Comparison of ENCODE assay signal across 12 mouse cellular contexts in the genomic region with DNA sequence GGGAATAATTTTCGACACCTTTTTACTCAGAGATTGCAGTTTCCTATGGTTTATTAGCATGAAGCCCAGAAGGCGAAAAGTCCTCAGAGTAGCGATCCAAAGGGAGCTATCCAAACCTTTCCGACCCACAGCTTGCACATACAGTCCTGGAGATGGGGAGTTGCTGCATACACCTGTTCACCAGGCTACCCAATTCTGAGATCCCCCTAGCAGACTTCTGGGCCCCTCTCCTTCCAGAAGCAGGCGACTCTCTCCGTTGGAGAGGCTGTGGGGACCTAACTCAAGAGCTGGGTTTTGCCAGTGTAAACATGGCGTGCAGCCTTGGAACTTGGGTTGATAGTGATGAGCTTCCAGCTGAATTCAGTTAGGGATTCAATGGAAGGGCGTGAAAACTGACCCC. TPM values are rescaled to one million over a fixed set of nuclear protein-coding genes. Genes with fewer than 3 reads are reported as not detected.
DNase-seq lines count a peak whose midpoint lies in the region; ATAC-seq lines count a peak whose summit lies in the region.
"Had no signal": no experiment of that assay in that cellular context is flagged by ENCODE, and none has a peak within 500 bp of the region (broad histone marks: within the 10 kb centered on the region; RNA-seq: fewer than 3 reads in every experiment).

No protein-coding gene starts in this region.

- peaks cover 15% of the 10 kb centered on the region for H3K4me1 ChIP-seq in forebrain, embryonic 15.5 days
- 0 out of 2 replicates have a peak, but pooled peaks cover 3% of the 10 kb centered on the region for H3K4me1 ChIP-seq in forebrain, embryonic 11.5 days (replicated peaks; ENCODE audit: control insufficient read depth, insufficient read depth, low read length)
- H3K4me1 ChIP-seq in midbrain, embryonic 13.5 days (replicated peaks), result peaks cover 17% of the 10 kb centered on the region
- no peaks in the 10 kb centered on the region for H3K4me1 ChIP-seq in midbrain, embryonic 11.5 days (ENCODE audit: control insufficient read depth, insufficient read depth, low read length)
- no peaks in the 10 kb centered on the region; the same call in 1 of the 2 replicates for H3K4me1 ChIP-seq in hindbrain, embryonic 14.5 days (replicated peaks; ENCODE audit: control insufficient read depth, insufficient read depth, low read length)
- H3K4me1 ChIP-seq in neural tube, embryonic 15.5 days, result peaks cover 27% of the 10 kb centered on the region
- H3K4me1 ChIP-seq: embryonic facial prominence, embryonic 12.5 days had no signal

- no peak overlapping the region for H3K9ac ChIP-seq in forebrain, embryonic 15.5 days (replicated peaks)
- H3K9ac ChIP-seq in forebrain, embryonic 11.5 days (ENCODE audit: low read length), result no peak overlapping the region
- H3K9ac ChIP-seq in midbrain, embryonic 13.5 days (replicated peaks), result no peak overlapping the region
- no peak overlapping the region for H3K9ac ChIP-seq in midbrain, embryonic 11.5 days (ENCODE audit: low read length)
- H3K9ac ChIP-seq in hindbrain, embryonic 14.5 days, result peak overlapping the region; percentile 72; the same call in 1 of the 2 replicates
- peak overlapping the region; percentile 69; the same call in 1 of the 2 replicates for H3K9ac ChIP-seq in neural tube, embryonic 15.5 days (replicated peaks)
- H3K9ac ChIP-seq: embryonic facial prominence, embryonic 12.5 days had no signal

- WGBS in forebrain, embryonic 15.5 days, result 60% methylated on average over 8 of the region's 8 CpGs
- 59% methylated on average over 8 of the region's 8 CpGs for WGBS in forebrain, embryonic 11.5 days
- 67% methylated on average over 8 of the region's 8 CpGs for WGBS in midbrain, embryonic 13.5 days
- 66% methylated on average over 8 of the region's 8 CpGs for WGBS in midbrain, embryonic 11.5 days
- 65% methylated on average over 8 of the region's 8 CpGs for WGBS in hindbrain, embryonic 14.5 days
- WGBS in neural tube, embryonic 15.5 days, result 67% methylated on average over 8 of the region's 8 CpGs

- H3K9me3 ChIP-seq in forebrain, embryonic 15.5 days, result no peaks in the 10 kb centered on the region
- no peaks in the 10 kb centered on the region for H3K9me3 ChIP-seq in forebrain, embryonic 11.5 days (ENCODE audit: control insufficient read depth, low read length)
- H3K9me3 ChIP-seq in midbrain, embryonic 13.5 days, result no peaks in the 10 kb centered on the region
- no peaks in the 10 kb centered on the region for H3K9me3 ChIP-seq in midbrain, embryonic 11.5 days (ENCODE audit: control insufficient read depth, low read length)
- H3K9me3 ChIP-seq in hindbrain, embryonic 14.5 days (ENCODE audit: control insufficient read depth, low read length), result no peaks in the 10 kb centered on the region
- H3K9me3 ChIP-seq in neural tube, embryonic 15.5 days (replicated peaks), result no peaks in the 10 kb centered on the region
- H3K9me3 ChIP-seq: embryonic facial prominence, embryonic 12.5 days had no signal

- H3K36me3 ChIP-seq in forebrain, embryonic 15.5 days, result no peaks in the 10 kb centered on the region
- H3K36me3 ChIP-seq in forebrain, embryonic 11.5 days (ENCODE audit: control insufficient read depth, insufficient read depth, low read length), result no peaks in the 10 kb centered on the region
- no peaks in the 10 kb centered on the region for H3K36me3 ChIP-seq in midbrain, embryonic 13.5 days
- no peaks in the 10 kb centered on the region for H3K36me3 ChIP-seq in midbrain, embryonic 11.5 days (ENCODE audit: control insufficient read depth, insufficient read depth, low read length)
- no peaks in the 10 kb centered on the region for H3K36me3 ChIP-seq in hindbrain, embryonic 14.5 days (replicated peaks; ENCODE audit: control insufficient read depth, insufficient read depth)
- no peaks in the 10 kb centered on the region for H3K36me3 ChIP-seq in neural tube, embryonic 15.5 days
- H3K36me3 ChIP-seq: embryonic facial prominence, embryonic 12.5 days had no signal

- DNase-seq in forebrain, embryonic 11.5 days (ENCODE audit: low spot score), result no peak
- no peak for DNase-seq in midbrain, embryonic 11.5 days (ENCODE audit: low spot score, missing footprints)
- DNase-seq in hindbrain, embryonic 14.5 days (ENCODE audit: low spot score), result no peak
- no peak for DNase-seq in urinary bladder, postnatal 4 days (ENCODE audit: low spot score in 2 of 2)
- no peak for DNase-seq in layer of hippocampus, adult 11-12 months (ENCODE audit: low spot score)
- DNase-seq: gastrocnemius, postnatal 10 days; kidney, postnatal 14 days; lung, adult 18-20 months had no signal

- H3K4me2 ChIP-seq in forebrain, embryonic 15.5 days (replicated peaks), result peak overlapping the region; percentile 66; the same call in 1 of the 2 replicates
- H3K4me2 ChIP-seq in forebrain, embryonic 11.5 days (ENCODE audit: low read depth, low read length, severe bottlenecking), result no peak overlapping the region
- peak overlapping the region; percentile 88 for H3K4me2 ChIP-seq in midbrain, embryonic 13.5 days (replicated peaks)
- no peak overlapping the region for H3K4me2 ChIP-seq in midbrain, embryonic 11.5 days
- H3K4me2 ChIP-seq in hindbrain, embryonic 14.5 days (replicated peaks), result peak overlapping the region; percentile 90
- peak overlapping the region; percentile 93 for H3K4me2 ChIP-seq in neural tube, embryonic 15.5 days

- no peak overlapping the region for H3K27ac ChIP-seq in forebrain, embryonic 15.5 days (replicated peaks)
- no peak overlapping the region for H3K27ac ChIP-seq in forebrain, embryonic 11.5 days (ENCODE audit: low read depth, low read length)
- H3K27ac ChIP-seq in midbrain, embryonic 13.5 days, result no peak overlapping the region
- H3K27ac ChIP-seq in midbrain, embryonic 11.5 days (ENCODE audit: low read depth, low read length), result no peak overlapping the region
- H3K27ac ChIP-seq in hindbrain, embryonic 14.5 days, result no peak overlapping the region
- H3K27ac ChIP-seq in neural tube, embryonic 15.5 days (replicated peaks), result no peak overlapping the region
- H3K27ac ChIP-seq: embryonic facial prominence, embryonic 12.5 days had no signal

- H3K27me3 ChIP-seq in forebrain, embryonic 15.5 days, result peaks cover 15% of the 10 kb centered on the region
- H3K27me3 ChIP-seq in forebrain, embryonic 11.5 days (ENCODE audit: control insufficient read depth, insufficient read depth, low read length), result peaks cover 16% of the 10 kb centered on the region
- H3K27me3 ChIP-seq in midbrain, embryonic 13.5 days, result peaks cover 35% of the 10 kb centered on the region
- peaks cover 23% of the 10 kb centered on the region for H3K27me3 ChIP-seq in midbrain, embryonic 11.5 days (ENCODE audit: control insufficient read depth, insufficient read depth, low read length)
- H3K27me3 ChIP-seq in hindbrain, embryonic 14.5 days (ENCODE audit: control insufficient read depth, insufficient read depth, low read length), result peaks cover 22% of the 10 kb centered on the region
- peaks cover 17% of the 10 kb centered on the region for H3K27me3 ChIP-seq in neural tube, embryonic 15.5 days (replicated peaks)

- peak overlapping the region; percentile 46 for H3K4me3 ChIP-seq in forebrain, embryonic 15.5 days
- no peak overlapping the region for H3K4me3 ChIP-seq in forebrain, embryonic 11.5 days (ENCODE audit: low read depth, low read length)
- H3K4me3 ChIP-seq in midbrain, embryonic 13.5 days (replicated peaks), result peak overlapping the region; percentile 55
- no peak overlapping the region for H3K4me3 ChIP-seq in midbrain, embryonic 11.5 days (ENCODE audit: low read depth, low read length)
- H3K4me3 ChIP-seq in hindbrain, embryonic 14.5 days (replicated peaks; ENCODE audit: low read length), result peak overlapping the region; percentile 62
- H3K4me3 ChIP-seq in neural tube, embryonic 15.5 days (replicated peaks), result peak overlapping the region; percentile 63

- no peak for ATAC-seq in forebrain, embryonic 15.5 days (replicated peaks)
- ATAC-seq in forebrain, embryonic 11.5 days (replicated peaks; ENCODE audit: low FRiP score), result no peak
- ATAC-seq in midbrain, embryonic 13.5 days, result no peak
- no peak for ATAC-seq in midbrain, embryonic 11.5 days (ENCODE audit: low FRiP score)
- no peak for ATAC-seq in hindbrain, embryonic 14.5 days (ENCODE audit: low FRiP score)
- ATAC-seq in neural tube, embryonic 15.5 days (ENCODE audit: low FRiP score), result no peak

RNA-seq across cellular contexts. Expression of a gene that starts 1.3 kb away (rescaled TPM):
- polyA plus RNA-seq in forebrain, embryonic 15.5 days (2015; fragmentation: Nextera tagmentation; extraction: Ambion mirVana), result 1.9 and 2.0 TPM in 2 replicates
- 0.35 and 0.45 TPM in 2 replicates for polyA plus RNA-seq in forebrain, embryonic 11.5 days (2014; fragmentation: Nextera tagmentation; extraction: Ambion mirVana)
- 1.5 and 2.0 TPM in 2 replicates for polyA plus RNA-seq in midbrain, embryonic 13.5 days (2015; fragmentation: Nextera tagmentation; extraction: Ambion mirVana)
- polyA plus RNA-seq in midbrain, embryonic 11.5 days (2014; fragmentation: Nextera tagmentation; extraction: Ambion mirVana), result 0.56 and 0.77 TPM in 2 replicates
- polyA plus RNA-seq in hindbrain, embryonic 14.5 days (2014; fragmentation: Nextera tagmentation; extraction: Ambion mirVana), result 2.8 and 3.7 TPM in 2 replicates
- polyA plus RNA-seq in neural tube, embryonic 15.5 days (2015; fragmentation: Nextera tagmentation; extraction: Ambion mirVana), result 4.4 and 4.6 TPM in 2 replicates

RNA-seq across cellular contexts. Expression of a gene that starts 54.0 kb away (rescaled TPM):
- polyA plus RNA-seq in forebrain, embryonic 15.5 days (2015; fragmentation: Nextera tagmentation; extraction: Ambion mirVana), result 23.8 and 24.8 TPM in 2 replicates
- 17.4 and 18.1 TPM in 2 replicates for polyA plus RNA-seq in forebrain, embryonic 11.5 days (2014; fragmentation: Nextera tagmentation; extraction: Ambion mirVana)
- polyA plus RNA-seq in midbrain, embryonic 13.5 days (2015; fragmentation: Nextera tagmentation; extraction: Ambion mirVana), result 25.9 and 30.9 TPM in 2 replicates
- 18.3 and 21.5 TPM in 2 replicates for polyA plus RNA-seq in midbrain, embryonic 11.5 days (2014; fragmentation: Nextera tagmentation; extraction: Ambion mirVana)
- 36.9 and 40.2 TPM in 2 replicates for polyA plus RNA-seq in hindbrain, embryonic 14.5 days (2014; fragmentation: Nextera tagmentation; extraction: Ambion mirVana)
- polyA plus RNA-seq in neural tube, embryonic 15.5 days (2015; fragmentation: Nextera tagmentation; extraction: Ambion mirVana), result 36.0 and 38.3 TPM in 2 replicates

Comparison
In these comparisons a context has a peak if more than half of its experiments do, and no peak if none do; other contexts are left out.
1. H3K4me2 ChIP-seq: peak in forebrain, embryonic 15.5 days (single experiment), midbrain, embryonic 13.5 days (single experiment), hindbrain, embryonic 14.5 days (single experiment) and neural tube, embryonic 15.5 days (single experiment); none in forebrain, embryonic 11.5 days (single experiment) and midbrain, embryonic 11.5 days (single experiment).
2. H3K4me3 ChIP-seq: peak in forebrain, embryonic 15.5 days (single experiment), midbrain, embryonic 13.5 days (single experiment), hindbrain, embryonic 14.5 days (single experiment) and neural tube, embryonic 15.5 days (single experiment); none in forebrain, embryonic 11.5 days (single experiment) and midbrain, embryonic 11.5 days (single experiment).
3. H3K9ac ChIP-seq: peak in hindbrain, embryonic 14.5 days (single experiment) and neural tube, embryonic 15.5 days (single experiment); none in forebrain, embryonic 15.5 days (single experiment), forebrain, embryonic 11.5 days (single experiment), midbrain, embryonic 13.5 days (single experiment) and midbrain, embryonic 11.5 days (single experiment).